Mouse (Mus musculus) embryonic facial prominence, embryonic 15.5 days (tissue): ENCODE measurements around the gene Ccdc12. TPM values are rescaled to one million over a fixed set of nuclear protein-coding genes. Genes with fewer than 3 reads are reported as not detected.
A peak's percentile ranks its signal among the peaks of the same experiment; 100 is the strongest.

Source experiments
- ATAC-seq: fragments of 200-750 bp; cut with Nextera tagmentation; 2 replicates; pipeline ENCODE4 v1.8.0; 2017; ENCODE audit warnings: low read depth, moderate TSS enrichment; ENCODE audit not compliant: insufficient number of reproducible peaks, low FRiP score, low TSS enrichment
- H3K27ac ChIP-seq: fragments of 300-500 bp; sonication (generic); replicated peaks from 2 replicates; pipeline ENCODE4 v1.5.1; 2015; ENCODE audit warnings: mild to moderate bottlenecking, inconsistent platforms
- H3K27me3 ChIP-seq: fragments of 300-500 bp; sonication (generic); 2 replicates; pipeline ENCODE4 v1.6.1; 2015; ENCODE audit warnings: inconsistent platforms
- H3K36me3 ChIP-seq: fragments of 300-500 bp; sonication (generic); 2 replicates; pipeline ENCODE4 v1.6.1; 2015; ENCODE audit warnings: mild to moderate bottlenecking, inconsistent platforms
- H3K4me1 ChIP-seq: fragments of 300-500 bp; sonication (generic); 2 replicates; pipeline ENCODE4 v1.6.1; 2015; ENCODE audit warnings: inconsistent platforms
- H3K4me2 ChIP-seq: fragments of 300-500 bp; sonication (generic); replicated peaks from 2 replicates; pipeline ENCODE4 v1.6.1; 2015; ENCODE audit warnings: mild to moderate bottlenecking, inconsistent platforms
- H3K4me3 ChIP-seq: fragments of 300-500 bp; sonication (generic); replicated peaks from 2 replicates; pipeline ENCODE4 v1.5.1; 2015; ENCODE audit warnings: mild to moderate bottlenecking, inconsistent platforms
- H3K9ac ChIP-seq: fragments of 300-500 bp; sonication (generic); 2 replicates; pipeline ENCODE4 v1.6.1; 2015; ENCODE audit warnings: inconsistent platforms
- H3K9me3 ChIP-seq: fragments of 300-500 bp; sonication (generic); replicated peaks from 2 replicates; pipeline ENCODE4 v1.6.1; 2016; ENCODE audit warnings: inconsistent platforms
- WGBS: fragments of 180-500 bp; shearing (Covaris S2); methylation state at CpG from one replicate; pipeline ENCODE4 v1.1.7; 2015; 5-methylcytosine and 5-hydroxymethylcytosine counted together
- polyA plus RNA-seq: library from polyadenylated mRNA; unstranded; fragments of >200 nt; fragmentation: Nextera tagmentation; extraction: Ambion mirVana; gene quantifications from 2 replicates; pipeline ENCODE4 v1.2.1, GENCODE M21; 2015

Gene Ccdc12
- polyA plus RNA-seq, 1 experiment from 2014 or later: 131 TPM

- H3K27me3 ChIP-seq: 0 out of 2 replicates have a peak, but pooled peaks cover 14% of the 10 kb centered on the region
- WGBS: 56% methylated on average over 4 of the region's 4 CpGs
- H3K4me3 ChIP-seq: no peak overlapping the region; the same call in 1 of the 2 replicates
- 0 out of 2 replicates have a peak, but pooled peaks cover 5% of the 10 kb centered on the region for H3K36me3 ChIP-seq
- no peaks in the 10 kb centered on the region for H3K9me3 ChIP-seq
- no peak for ATAC-seq
- H3K4me1 ChIP-seq: peaks cover 91% of the 10 kb centered on the region
- peak overlapping the region; percentile 60 for H3K4me2 ChIP-seq
- peak overlapping the region; percentile 11; the same call in 1 of the 2 replicates for H3K27ac ChIP-seq
- no peak overlapping the region for H3K9ac ChIP-seq
Observed at GRCm38 (mm10) chr9:110731859-110732258, 75.6 kb downstream of the Ccdc12 start.

- Histone ChIP-seq H3K9me3 (no peaks in the 10 kb centered on the region), H3K36me3 (0 out of 2 replicates have a peak, but pooled peaks cover 5% of the 10 kb centered on the region), H3K4me2 (peak overlapping the region; percentile 60), H3K4me3 (peak overlapping the region; percentile 43), H3K27me3 (0 out of 2 replicates have a peak, but pooled peaks cover 9% of the 10 kb centered on the region), H3K27ac (peak overlapping the region; percentile 81), H3K4me1 (peaks cover 93% of the 10 kb centered on the region), H3K9ac (peak overlapping the region; percentile 19)
- under 1% methylated on average over 26 of the region's 26 CpGs for WGBS
- peak; percentile 88 for ATAC-seq
Observed at GRCm38 (mm10) chr9:110732623-110733022, 76.3 kb downstream of the Ccdc12 start.

GRCm38 (mm10) chr9:110733102-110733501, 76.8 kb downstream of the Ccdc12 start:
- Histone ChIP-seq H3K9me3 (no peaks in the 10 kb centered on the region), H3K27ac (peak overlapping the region; percentile 81), H3K9ac (peak overlapping the region; percentile 19), H3K36me3 (0 out of 2 replicates have a peak, but pooled peaks cover 5% of the 10 kb centered on the region), H3K4me2 (peak overlapping the region; percentile 60), H3K4me3 (peak overlapping the region; percentile 43), H3K4me1 (peaks cover 90% of the 10 kb centered on the region), H3K27me3 (0 out of 2 replicates have a peak, but pooled peaks cover 9% of the 10 kb centered on the region)
- ATAC-seq: no peak
- WGBS: 4% methylated on average over 8 of the region's 8 CpGs

GRCm38 (mm10) chr9:110734154-110734553, 77.9 kb downstream of the Ccdc12 start:
- Histone ChIP-seq H3K4me3 (no peak overlapping the region), H3K36me3 (0 out of 2 replicates have a peak, but pooled peaks cover 5% of the 10 kb centered on the region), H3K27ac (0 out of 2 replicates have a peak overlapping the region, but pooled peaks have one; percentile 3), H3K27me3 (0 out of 2 replicates have a peak, but pooled peaks cover 9% of the 10 kb centered on the region), H3K9me3 (no peaks in the 10 kb centered on the region), H3K9ac (no peak overlapping the region), H3K4me1 (peaks cover 94% of the 10 kb centered on the region), H3K4me2 (0 out of 2 replicates have a peak overlapping the region, but pooled peaks have one; percentile 60)
- no peak for ATAC-seq
- WGBS: 64% methylated on average over 7 of the region's 7 CpGs

GRCm38 (mm10) chr9:110736362-110736761, 80.1 kb downstream of the Ccdc12 start:
- Histone ChIP-seq H3K9ac (no peak overlapping the region), H3K4me3 (peak overlapping the region; percentile 11; the same call in 1 of the 2 replicates), H3K36me3 (0 out of 2 replicates have a peak, but pooled peaks cover 5% of the 10 kb centered on the region), H3K4me1 (peaks cover 87% of the 10 kb centered on the region), H3K9me3 (no peaks in the 10 kb centered on the region), H3K27me3 (peaks cover 13% of the 10 kb centered on the region; the same call in 1 of the 2 replicates), H3K27ac (peak overlapping the region; percentile 65; the same call in 1 of the 2 replicates), H3K4me2 (peak overlapping the region; percentile 25)
- ATAC-seq: no peak
- 23% methylated on average over 9 of the region's 9 CpGs for WGBS

- H3K4me2 ChIP-seq: peak overlapping the region; percentile 56
- peaks cover 74% of the 10 kb centered on the region for H3K4me1 ChIP-seq
- ATAC-seq: no peak
- no peak overlapping the region for H3K27ac ChIP-seq
- H3K4me3 ChIP-seq: peak overlapping the region; percentile 63; the same call in 1 of the 2 replicates
- H3K9ac ChIP-seq: no peak overlapping the region
- no peaks in the 10 kb centered on the region for H3K9me3 ChIP-seq
- 0 out of 2 replicates have a peak, but pooled peaks cover 5% of the 10 kb centered on the region for H3K36me3 ChIP-seq
- peaks cover 13% of the 10 kb centered on the region; the same call in 1 of the 2 replicates for H3K27me3 ChIP-seq
- WGBS: 17% methylated on average over 1 of the region's 1 CpGs
Observed at GRCm38 (mm10) chr9:110738054-110738453, 81.8 kb downstream of the Ccdc12 start.

GRCm38 (mm10) chr9:110739961-110740360, 83.7 kb downstream of the Ccdc12 start:
- H3K9ac ChIP-seq: peak overlapping the region; percentile 59
- H3K9me3 ChIP-seq: no peaks in the 10 kb centered on the region
- H3K4me1 ChIP-seq: peaks cover 61% of the 10 kb centered on the region
- WGBS: 72% methylated on average over 7 of the region's 7 CpGs
- H3K4me2 ChIP-seq: peak overlapping the region; percentile 56
- 0 out of 2 replicates have a peak, but pooled peaks cover 2% of the 10 kb centered on the region for H3K36me3 ChIP-seq
- H3K27me3 ChIP-seq: peaks cover 24% of the 10 kb centered on the region
- 0 out of 2 replicates have a peak overlapping the region, but pooled peaks have one; percentile 28 for H3K27ac ChIP-seq
- H3K4me3 ChIP-seq: peak overlapping the region; percentile 63
- ATAC-seq: no peak

GRCm38 (mm10) chr9:110741711-110742294, 85.5 kb downstream of the Ccdc12 start, which contains the start of gene Myl3:
Gene Myl3, plus strand, starts transcription at chr9:110741861.
- H3K4me1 ChIP-seq: peaks cover 53% of the 10 kb centered on the region
- peak within 1 kb of the TSS; percentile 59 for H3K9ac ChIP-seq
- H3K9me3 ChIP-seq: no peaks in the 10 kb centered on the region
- H3K4me3 ChIP-seq: peak within 1 kb of the TSS; percentile 63
- peak within 1 kb of the TSS; percentile 56 for H3K4me2 ChIP-seq
- no peak for ATAC-seq
- H3K27me3 ChIP-seq: peaks cover 19% of the 10 kb centered on the region
- peak within 1 kb of the TSS; percentile 97 for H3K27ac ChIP-seq
- 2% methylated on average over 17 of the region's 17 CpGs for WGBS
- no peaks in the 10 kb centered on the region for H3K36me3 ChIP-seq

GRCm38 (mm10) chr9:110742295-110742950, 86.1 kb downstream of the Ccdc12 start:
- Histone ChIP-seq H3K9me3 (no peaks in the 10 kb centered on the region), H3K27me3 (peaks cover 19% of the 10 kb centered on the region), H3K36me3 (no peaks in the 10 kb centered on the region), H3K9ac (peak overlapping the region; percentile 59), H3K27ac (peak overlapping the region; percentile 97), H3K4me2 (peak overlapping the region; percentile 56), H3K4me1 (peaks cover 53% of the 10 kb centered on the region), H3K4me3 (peak overlapping the region; percentile 63)
- ATAC-seq: peak; percentile 79
- under 1% methylated on average over 55 of the region's 71 CpGs for WGBS

GRCm38 (mm10) chr9:110742951-110743455, 86.7 kb downstream of the Ccdc12 start:
- H3K4me3 ChIP-seq: peak overlapping the region; percentile 63
- peak; percentile 39 for ATAC-seq
- H3K9ac ChIP-seq: peak overlapping the region; percentile 59
- no peaks in the 10 kb centered on the region for H3K36me3 ChIP-seq
- WGBS: under 1% methylated on average over 37 of the region's 49 CpGs
- H3K27me3 ChIP-seq: peaks cover 19% of the 10 kb centered on the region
- H3K27ac ChIP-seq: peak overlapping the region; percentile 97
- H3K9me3 ChIP-seq: no peaks in the 10 kb centered on the region
- peaks cover 51% of the 10 kb centered on the region for H3K4me1 ChIP-seq
- peak overlapping the region; percentile 56 for H3K4me2 ChIP-seq
